Mouse (Mus musculus) c-Kit-negative CD71-positive TER-119-positive erythroid progenitor cells, embryonic 14.5 days (primary cell): ENCODE measurements at regions not wholly inside any gene's neighbourhood (a gene's known extent, or its start where the extent isn't known, plus 50 kb on each side); places are given as distances from the start of the nearest gene placed in this dataset.

Experiments used
- DNase-seq: peaks from one replicate; pipeline ENCODE4 v3.0.0-alpha.2; 2013; ENCODE audit warnings: low read depth, low spot score

GRCm38 (mm10) chr17:51272025-51272424, 92.9 kb upstream of the Tbc1d5 start:
- no peak for DNase-seq

GRCm38 (mm10) chr17:51262946-51263345, 83.8 kb upstream of the Tbc1d5 start:
- DNase-seq: no peak

- DNase-seq: no peak
Measured at GRCm38 (mm10) chr17:51262404-51262803, 83.3 kb upstream of the Tbc1d5 start.

GRCm38 (mm10) chr17:51258316-51258715, 79.2 kb upstream of the Tbc1d5 start:
- DNase-seq: no peak

GRCm38 (mm10) chr17:51248543-51248942, 69.4 kb upstream of the Tbc1d5 start:
- no peak for DNase-seq

GRCm38 (mm10) chr17:51246038-51246437, 66.9 kb upstream of the Tbc1d5 start:
- DNase-seq: no peak

- no peak for DNase-seq
Measured at GRCm38 (mm10) chr17:51240360-51240993, 61.3 kb upstream of the Tbc1d5 start.

- DNase-seq: no peak
Measured at GRCm38 (mm10) chr17:51239465-51239864, 60.3 kb upstream of the Tbc1d5 start.
